Mouse (Mus musculus) activated CD4-positive, CD25-positive, alpha-beta regulatory T cell, adult 4 months (primary cell): ENCODE measurements around the gene Slc5a10. TPM values are rescaled to one million over a fixed set of nuclear protein-coding genes. Genes with fewer than 3 reads are reported as not detected.

Experiments used
- ATAC-seq: one replicate; pipeline ENCODE4 v1.8.0; 2017
- polyA plus RNA-seq, 2 experiments: library from polyadenylated mRNA; unstranded; fragments of 100-300 nt; shearing (Covaris generic); gene quantifications; one replicate each; pipeline ENCODE4 v1.2.1; 2017

The Slc5a10 gene
- not detected for polyA plus RNA-seq

DNA sequence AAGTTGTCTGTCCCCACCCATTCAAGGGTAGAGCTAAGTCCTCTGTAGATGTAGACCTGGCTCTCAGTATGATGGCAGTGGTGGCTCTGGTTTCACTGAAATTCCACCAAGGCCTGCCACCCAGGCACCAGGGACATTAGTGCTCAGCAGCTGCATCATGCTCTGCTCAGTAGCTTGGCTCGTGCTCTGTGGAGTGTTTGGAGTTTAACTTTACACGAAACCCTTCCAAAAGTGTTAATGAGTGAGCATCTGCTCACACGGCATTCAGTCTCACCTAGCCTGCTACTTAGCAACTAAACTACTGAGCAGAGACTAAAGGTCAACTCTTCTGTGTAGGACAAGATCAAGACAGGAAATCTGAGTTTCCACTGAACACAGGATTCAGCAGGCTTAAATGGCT is at the start of gene Slc5a10:
TSS of gene Slc5a10 (minus strand) at position 191 of the 400 bp plus-strand sequence.
- no peak for ATAC-seq

GRCm38 (mm10) chr11:61761584-61762407 is 41.2 kb upstream of the Slc5a10 start, which contains the start of gene Prpsap2:
TSS of gene Prpsap2 (minus strand) at chr11:61762088.
- ATAC-seq = peak; percentile 90

- no peak for ATAC-seq
Measured at GRCm38 (mm10) chr11:61760518-61760917, 39.9 kb upstream of the Slc5a10 start.

DNA sequence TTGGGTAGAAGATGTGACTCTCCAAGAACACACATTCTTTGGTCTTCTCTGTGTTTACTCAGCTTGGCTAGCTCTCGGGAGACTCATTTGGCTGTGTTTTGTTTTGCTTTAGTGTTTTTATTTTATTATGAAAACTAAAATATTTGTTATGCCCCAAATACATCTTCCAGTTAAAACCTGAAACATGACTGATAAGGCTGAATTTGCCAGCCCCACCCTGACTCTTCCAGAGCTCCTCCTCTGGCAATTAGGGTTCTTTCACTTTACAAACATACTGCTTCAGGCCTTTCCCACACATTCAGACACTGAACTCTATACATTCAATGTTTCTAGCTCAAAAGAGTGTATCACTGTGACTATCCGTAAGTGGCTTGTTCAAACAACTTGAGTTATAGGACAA is 36.5 kb upstream of the Slc5a10 start:
- no peak for ATAC-seq

GRCm38 (mm10) chr11:61751612-61752011 is 31.0 kb upstream of the Slc5a10 start:
- ATAC-seq = peak; percentile 32

DNA sequence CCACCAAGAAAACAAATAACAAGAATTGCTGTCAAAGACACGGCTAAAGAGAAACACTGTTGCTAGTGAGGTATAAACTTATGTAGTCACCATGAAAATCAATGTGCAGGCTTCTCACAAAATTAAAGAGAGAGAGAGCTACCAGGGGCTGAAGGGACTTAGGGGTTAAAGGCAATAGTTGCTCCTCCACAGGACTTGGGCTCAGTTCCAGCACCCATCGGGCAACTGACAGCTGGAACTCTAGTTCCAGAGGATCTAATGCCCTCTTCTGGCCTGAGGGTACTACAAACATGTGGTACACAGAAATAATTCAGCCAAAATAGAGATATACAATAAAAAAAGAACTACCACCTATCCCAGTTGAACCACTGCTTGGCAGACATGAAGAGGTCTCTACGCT is 26.5 kb upstream of the Slc5a10 start:
- no peak for ATAC-seq

- ATAC-seq = no peak
Measured at GRCm38 (mm10) chr11:61745781-61746180, 25.2 kb upstream of the Slc5a10 start.

GRCm38 (mm10) chr11:61744460-61744859 is 23.8 kb upstream of the Slc5a10 start:
- no peak for ATAC-seq

- no peak for ATAC-seq
Measured at GRCm38 (mm10) chr11:61743768-61744167, 23.1 kb upstream of the Slc5a10 start.

GRCm38 (mm10) chr11:61740500-61740899 is 19.9 kb upstream of the Slc5a10 start:
- ATAC-seq = no peak

DNA sequence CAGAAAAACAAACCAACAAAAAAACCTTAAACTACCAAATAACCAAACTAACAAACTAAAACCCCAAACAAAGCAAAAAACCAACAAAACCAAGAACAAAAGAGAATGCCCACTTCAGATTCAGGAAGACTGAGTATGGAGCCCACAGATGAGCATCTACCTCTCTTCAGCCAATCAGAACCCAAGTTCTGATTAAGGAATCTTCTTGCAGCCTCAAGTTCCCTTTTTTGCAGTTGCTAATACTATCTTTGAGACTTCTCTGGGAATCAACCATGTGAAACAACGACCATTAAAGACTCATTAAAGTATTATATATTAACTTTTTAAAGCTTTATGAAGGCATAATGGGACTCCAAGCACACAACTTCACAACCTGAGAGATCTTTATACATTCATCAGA is 16.7 kb upstream of the Slc5a10 start:
- ATAC-seq = no peak

GRCm38 (mm10) chr11:61732672-61733071 is 12.0 kb upstream of the Slc5a10 start:
- ATAC-seq = no peak

GRCm38 (mm10) chr11:61728037-61728436 is 7.4 kb upstream of the Slc5a10 start:
- ATAC-seq = no peak

DNA sequence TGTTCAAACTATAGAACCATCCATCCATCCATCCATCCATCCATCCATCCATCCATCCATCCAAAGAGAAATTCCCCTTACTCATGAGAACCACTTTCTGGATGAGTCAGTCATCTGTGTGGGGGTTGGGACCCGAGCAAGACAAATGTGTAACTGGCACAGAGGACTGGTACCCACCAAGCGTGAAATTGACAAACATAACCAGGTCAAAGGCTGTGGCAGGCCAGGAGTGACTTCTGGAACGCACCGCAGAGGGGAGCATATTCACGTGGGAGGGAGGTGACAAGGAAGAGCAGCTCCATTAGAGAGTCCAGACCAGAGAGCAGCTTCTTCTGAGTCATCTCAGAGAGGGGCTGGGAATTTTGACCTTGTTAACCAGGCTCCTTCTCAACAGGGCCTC is 1.5 kb upstream of the Slc5a10 start:
- no peak for ATAC-seq

- no peak for ATAC-seq
Measured at GRCm38 (mm10) chr11:61719826-61720225, 800 bp downstream of the Slc5a10 start.

DNA sequence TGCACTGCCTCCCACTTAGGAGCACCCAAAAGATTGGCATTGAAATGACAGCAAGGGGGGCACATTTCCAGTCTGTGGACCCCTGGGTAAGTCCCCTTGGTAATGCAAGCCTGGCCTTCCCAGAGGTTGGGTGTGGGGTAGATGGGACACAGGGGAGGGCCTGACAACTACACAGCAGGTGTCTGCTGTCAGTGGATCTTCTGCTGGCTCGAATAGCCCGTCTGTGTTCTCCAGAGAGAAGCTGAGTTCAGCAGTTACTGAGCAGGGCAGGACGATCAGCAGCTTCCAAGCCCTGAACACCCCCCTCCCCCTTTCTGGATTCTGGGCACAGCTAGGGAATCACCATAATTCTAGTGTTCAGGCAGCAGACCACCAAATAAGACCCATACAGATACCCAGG is 1.2 kb downstream of the Slc5a10 start:
- no peak for ATAC-seq

DNA sequence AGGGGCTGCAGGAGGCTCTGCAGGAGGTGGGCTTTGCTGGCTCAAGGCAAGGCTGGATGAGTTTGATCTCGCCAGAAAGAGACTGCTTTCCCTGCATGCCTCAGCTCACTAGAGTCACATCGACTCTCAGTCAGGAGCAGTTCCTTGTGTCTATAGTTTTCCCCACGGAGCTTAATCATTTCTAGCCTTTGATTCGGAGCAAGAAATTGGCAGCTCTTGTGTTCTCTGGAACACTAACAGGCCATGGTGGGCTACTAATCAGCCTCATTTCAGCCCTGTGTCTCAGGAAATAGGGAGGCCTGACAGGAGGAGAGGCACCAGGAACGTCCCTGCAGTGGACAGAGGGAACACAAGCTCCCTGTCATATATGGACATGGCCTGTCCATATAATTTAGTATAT is 2.6 kb downstream of the Slc5a10 start:
- no peak for ATAC-seq

DNA sequence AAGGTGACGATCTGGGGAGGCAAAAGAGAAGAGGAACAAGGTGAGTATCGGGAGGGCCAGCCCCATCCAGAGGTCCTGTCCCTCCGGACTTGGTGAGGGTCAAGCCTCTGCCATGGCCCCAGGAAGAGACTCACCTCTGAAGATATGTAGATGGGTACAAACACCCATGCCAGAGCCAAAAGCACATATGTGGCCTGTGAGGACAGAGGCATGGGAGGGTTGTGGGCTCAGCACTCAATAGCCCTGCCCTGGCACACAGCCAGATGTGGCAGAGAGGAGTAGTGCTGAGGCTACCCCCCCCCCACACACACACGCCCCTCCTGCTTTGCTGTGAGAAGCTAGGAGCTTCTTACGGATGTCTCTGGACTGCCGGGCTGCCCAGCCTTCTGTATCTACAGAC is 5.5 kb downstream of the Slc5a10 start:
- ATAC-seq = no peak

DNA sequence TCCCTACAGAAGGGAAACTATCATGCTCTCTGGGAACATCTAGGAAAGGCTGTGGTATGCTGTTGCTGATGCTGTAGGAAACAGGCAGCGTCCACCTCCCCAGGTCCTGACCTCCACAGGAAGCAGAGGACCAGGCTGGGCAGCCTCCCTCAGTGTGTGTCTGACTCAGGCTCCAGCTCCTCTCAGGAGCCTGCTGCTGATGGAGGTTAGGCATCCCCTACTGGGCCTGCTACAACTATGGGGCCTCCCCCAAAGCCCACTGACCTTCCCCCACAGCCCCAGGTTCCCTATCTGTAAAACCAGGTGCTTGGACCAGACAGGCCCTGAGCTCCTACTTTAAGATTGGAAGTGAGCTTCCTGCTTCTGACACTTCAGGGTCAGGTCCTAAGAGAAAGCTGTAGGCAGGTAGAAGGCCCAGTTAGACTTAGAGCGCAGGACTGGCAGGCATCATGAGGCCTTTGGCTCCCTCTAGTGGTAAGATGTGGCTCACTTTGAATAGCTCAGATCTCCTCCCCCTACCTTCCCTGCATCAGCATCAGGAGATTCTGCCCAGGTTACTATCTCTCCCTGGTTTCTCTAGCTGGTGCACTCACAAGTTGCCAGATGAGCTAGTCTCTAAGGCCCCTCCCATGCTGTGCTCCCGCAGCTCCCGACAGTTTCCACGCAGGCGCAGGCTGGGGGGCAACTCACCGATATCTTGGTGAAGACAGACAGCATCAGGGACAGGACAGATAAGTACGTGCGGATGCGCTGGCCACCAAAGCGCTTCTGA is 6.1 kb downstream of the Slc5a10 start:
- peak; percentile 76 for ATAC-seq

DNA sequence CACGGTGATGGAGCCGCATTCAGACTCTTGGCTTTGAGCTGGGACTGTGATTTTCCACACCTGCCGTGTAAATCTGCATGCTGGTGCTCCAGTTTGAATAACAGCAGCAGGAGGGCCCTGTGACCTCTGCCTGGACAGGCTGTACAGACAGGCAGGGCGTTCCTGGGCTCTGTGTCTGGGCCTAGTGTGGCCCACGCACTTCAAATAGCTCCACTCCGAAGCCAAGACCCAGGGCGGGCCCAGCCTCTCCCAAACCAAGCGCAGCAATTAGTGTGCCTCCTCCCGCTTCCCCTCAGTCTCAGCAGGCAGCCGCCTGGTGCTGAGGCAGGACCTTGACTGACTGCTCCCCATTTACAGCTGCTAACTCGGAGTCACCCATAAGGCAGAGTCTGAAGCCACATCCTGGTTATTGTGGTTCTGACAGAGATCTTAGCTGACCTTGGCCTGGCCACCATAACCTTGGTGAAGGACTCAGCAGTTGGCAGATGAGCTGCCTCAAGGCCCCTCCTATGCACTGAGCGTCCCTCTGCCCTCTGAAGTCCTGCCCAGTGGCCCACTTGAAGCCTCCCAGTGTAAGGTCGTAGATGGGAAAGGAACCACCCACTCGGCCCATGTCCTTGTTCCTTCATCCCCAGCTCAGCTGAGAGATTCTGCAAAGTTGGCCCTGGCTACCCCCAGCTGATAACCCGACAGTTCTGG is 7.3 kb downstream of the Slc5a10 start:
- no peak for ATAC-seq

GRCm38 (mm10) chr11:61708928-61709327 is 11.7 kb downstream of the Slc5a10 start:
- ATAC-seq = no peak

- ATAC-seq = no peak
Measured at GRCm38 (mm10) chr11:61706232-61706631, 14.4 kb downstream of the Slc5a10 start.

DNA sequence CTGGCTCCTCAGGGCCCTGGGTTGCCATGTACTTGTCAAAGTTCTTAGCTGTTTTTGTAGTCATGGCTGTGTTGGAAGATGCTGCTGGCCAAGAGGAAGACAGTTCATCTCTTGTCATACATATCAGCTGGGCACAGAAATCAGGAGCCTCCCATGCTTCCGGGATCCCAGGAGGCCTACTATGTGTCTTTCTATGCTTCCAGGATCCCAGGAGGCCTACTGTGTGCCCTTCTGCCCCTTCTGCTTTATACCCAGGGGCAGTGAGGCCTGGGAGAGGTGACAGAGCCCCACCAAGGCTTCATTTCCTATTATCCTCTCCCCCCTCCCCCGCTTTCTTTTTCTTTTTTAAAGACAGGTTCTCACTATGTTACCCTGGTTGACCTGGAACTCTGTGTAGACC is 15.0 kb downstream of the Slc5a10 start:
- no peak for ATAC-seq
